Mouse (Mus musculus): Measurements from ENCODE around the gene Etv1. TPM values are rescaled to one million over a fixed set of nuclear protein-coding genes. Genes with fewer than 3 reads are reported as not detected.
"Not testable (repeated sequence)": the region's sequence is repeated elsewhere in the genome, so short reads cannot be mapped to it uniquely, and the experiment has no call there.

Etv1 gene
- polyA plus RNA-seq, 1 experiment = 12.7 TPM

DNA sequence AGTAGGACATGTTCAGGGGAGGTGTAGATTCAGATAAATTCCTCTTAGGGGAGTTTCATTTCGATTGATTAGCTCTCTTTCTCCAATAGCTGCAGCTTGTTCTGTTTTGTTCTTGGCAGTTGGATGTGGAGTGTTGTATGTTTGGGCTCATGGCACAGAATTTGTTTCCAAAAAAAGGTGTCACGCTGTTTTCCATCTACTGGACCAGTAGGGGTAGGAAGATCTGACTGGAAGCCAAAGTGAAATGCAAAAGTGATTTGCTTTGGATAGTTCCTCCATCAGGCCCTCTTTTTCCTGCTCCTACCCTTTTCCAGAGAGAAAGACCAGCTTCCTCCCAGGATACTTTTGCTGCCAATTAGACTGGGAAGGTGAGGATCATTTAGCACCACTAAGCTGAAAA lies 39.1 kb downstream of the Etv1 start:
- DNase-seq (ENCODE audit: low read depth) = no peak

GRCm38 (mm10) chr12:38820642-38821041 lies 41.5 kb downstream of the Etv1 start:
- DNase-seq (ENCODE audit: low read depth) = no peak

DNA sequence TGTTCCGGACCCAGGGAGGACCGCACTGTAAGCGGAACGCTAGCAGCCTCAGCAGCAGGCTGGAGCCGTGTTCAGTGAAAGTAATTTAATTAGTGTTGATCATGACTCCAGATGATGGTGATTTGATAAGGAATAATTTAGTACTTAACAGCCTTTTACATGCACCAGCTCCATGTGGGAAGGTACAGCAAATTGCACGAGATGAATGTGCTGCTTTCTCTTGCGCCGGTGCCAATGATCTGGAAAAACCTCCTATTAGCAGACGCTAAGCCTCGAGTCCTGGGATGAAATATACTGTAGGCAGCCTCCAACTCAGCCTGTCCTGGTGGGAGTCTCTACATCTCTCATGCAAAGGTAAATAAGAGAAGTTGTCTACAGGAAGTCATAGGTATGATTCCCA lies 45.2 kb downstream of the Etv1 start:
- DNase-seq (ENCODE audit: low read depth) = no peak

DNA sequence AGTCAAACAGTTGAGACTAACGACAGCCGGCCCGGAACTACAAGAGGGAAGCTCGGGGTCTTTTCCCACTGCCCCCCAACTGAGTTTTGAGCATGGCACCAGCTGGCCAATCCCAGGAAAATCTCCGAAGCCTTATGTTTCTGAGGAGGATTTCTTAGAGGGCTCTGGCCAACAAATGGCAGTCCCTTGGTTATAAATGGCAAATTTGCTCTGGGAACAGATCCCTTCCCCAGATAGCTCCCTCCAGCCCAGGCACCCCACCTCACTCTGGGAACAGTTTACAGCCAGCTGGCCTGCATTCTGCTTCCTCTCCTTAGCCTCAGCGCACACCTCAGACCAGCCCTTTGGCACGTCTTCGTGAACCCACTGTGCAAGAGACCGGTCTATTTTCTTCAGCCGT lies 53.8 kb downstream of the Etv1 start:
- DNase-seq (ENCODE audit: low read depth) = no peak

- no peak for DNase-seq (ENCODE audit: low read depth)
These were observed 55.4 kb downstream of the Etv1 start for GRCm38 (mm10) chr12:38834581-38834980.

GRCm38 (mm10) chr12:38834986-38835385 lies 55.8 kb downstream of the Etv1 start:
- not testable (repeated sequence) for DNase-seq (ENCODE audit: low read depth)

GRCm38 (mm10) chr12:38843801-38844295 lies 64.7 kb downstream of the Etv1 start:
- no peak for DNase-seq (ENCODE audit: low read depth)

GRCm38 (mm10) chr12:38847500-38848261 lies 68.5 kb downstream of the Etv1 start:
- no peak for DNase-seq (ENCODE audit: low read depth)

- DNase-seq (ENCODE audit: low read depth) = no peak
These were observed 70.8 kb downstream of the Etv1 start for GRCm38 (mm10) chr12:38849994-38850393.

DNA sequence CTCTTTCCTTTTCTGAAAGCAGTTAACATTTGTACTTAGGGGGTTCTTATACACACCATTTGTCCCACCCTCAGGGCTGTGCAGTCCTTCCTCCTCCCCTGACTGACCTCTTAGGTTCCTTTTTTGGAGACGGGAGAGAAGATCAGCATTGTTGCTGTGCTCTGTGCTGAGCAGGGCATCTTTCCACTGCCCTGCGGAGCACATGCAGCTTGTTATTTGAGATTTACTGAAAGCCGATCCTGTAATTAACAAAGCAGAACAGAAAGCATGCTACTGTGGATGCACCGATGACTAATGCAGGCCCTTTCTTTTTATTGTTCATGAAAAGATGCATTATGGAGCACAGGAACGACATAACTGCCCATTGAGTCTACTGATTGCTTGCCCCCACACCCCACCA lies 75.1 kb downstream of the Etv1 start:
- DNase-seq (ENCODE audit: low read depth) = no peak

- no peak for DNase-seq (ENCODE audit: low read depth)
These were observed 75.6 kb downstream of the Etv1 start for GRCm38 (mm10) chr12:38854751-38855150.

- DNase-seq (ENCODE audit: low read depth) = no peak
These were observed 80.5 kb downstream of the Etv1 start for GRCm38 (mm10) chr12:38859675-38860074.

- DNase-seq (ENCODE audit: low read depth) = no peak
These were observed 81.3 kb downstream of the Etv1 start for GRCm38 (mm10) chr12:38860168-38861115.

- DNase-seq (ENCODE audit: low read depth) = no peak
These were observed 84.2 kb downstream of the Etv1 start for GRCm38 (mm10) chr12:38863395-38863794.

DNA sequence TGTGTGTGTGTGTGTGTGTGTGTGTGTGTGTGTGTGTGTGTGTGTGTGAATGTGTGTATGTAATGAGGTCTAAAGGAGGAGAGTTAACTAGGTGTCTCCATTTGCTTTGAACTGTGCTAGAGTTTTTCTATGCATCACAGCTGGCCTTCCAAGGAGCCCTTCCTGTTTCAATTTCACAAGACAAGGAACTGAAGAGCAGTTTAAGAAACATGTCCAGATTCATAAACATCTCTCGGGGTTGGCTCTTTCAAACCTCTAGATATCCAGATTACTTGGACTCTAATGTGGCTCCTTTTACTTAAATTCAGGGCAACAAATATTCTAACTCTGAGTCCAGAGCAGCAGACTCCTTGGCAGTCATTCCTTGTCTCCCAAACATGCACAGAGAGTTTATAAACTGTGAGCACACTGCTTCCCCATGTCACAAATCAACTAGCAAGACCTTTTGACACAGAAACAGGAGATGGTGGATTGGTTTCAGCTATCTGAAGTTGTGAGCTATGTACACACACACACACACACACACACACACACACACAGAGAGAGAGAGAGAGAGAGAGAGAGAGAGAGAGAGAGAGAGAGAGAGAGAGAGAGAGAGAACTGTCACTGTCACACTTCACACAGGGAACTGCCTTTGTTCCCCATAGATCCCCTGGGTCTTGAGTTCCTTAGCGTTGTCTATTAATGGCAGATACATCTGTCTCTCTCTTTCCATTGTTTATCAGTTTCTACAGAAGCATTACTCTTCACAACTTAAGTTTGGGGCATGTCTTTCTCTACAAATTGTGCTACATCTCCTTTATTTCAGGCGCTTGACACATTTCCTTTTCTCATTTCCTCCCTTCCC lies 85.0 kb downstream of the Etv1 start:
- DNase-seq (ENCODE audit: low read depth) = no peak

GRCm38 (mm10) chr12:38874470-38874995 lies 95.4 kb downstream of the Etv1 start:
- DNase-seq (ENCODE audit: low read depth) = no peak

GRCm38 (mm10) chr12:38904516-38904915 lies 125.3 kb downstream of the Etv1 start:
- no peak for DNase-seq (ENCODE audit: low read depth)

- no peak for DNase-seq (ENCODE audit: low read depth)
These were observed 127.1 kb downstream of the Etv1 start for GRCm38 (mm10) chr12:38906314-38906713.

GRCm38 (mm10) chr12:38906812-38907211 lies 127.6 kb downstream of the Etv1 start:
- no peak for DNase-seq (ENCODE audit: low read depth)

DNA sequence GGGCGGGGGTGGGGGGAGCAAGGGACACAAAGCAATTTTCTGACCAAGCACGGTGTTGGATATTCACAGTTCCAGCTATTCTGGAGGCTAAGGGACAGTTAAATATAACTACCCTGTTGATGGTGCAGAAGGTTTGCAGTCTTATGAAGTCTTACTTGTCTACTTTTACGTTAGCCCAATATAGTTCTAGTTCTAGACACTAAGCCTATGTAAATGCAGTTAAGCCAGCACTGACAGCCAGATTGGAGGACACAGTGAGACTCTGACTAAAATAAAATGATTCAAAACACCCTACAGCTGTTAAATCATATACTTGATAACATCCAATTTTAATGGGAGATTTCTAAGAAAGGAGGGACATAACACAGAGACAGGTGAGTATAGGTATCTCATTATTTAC lies 129.8 kb downstream of the Etv1 start:
- no peak for DNase-seq (ENCODE audit: low read depth)

Measured in gonadal fat pad, adult 2 months (tissue).